Comparison of ENCODE assay signal across 21 mouse cellular contexts in genomic region chr13:10867864-10868263, GRCm38 (mm10).
DNase-seq lines count a peak whose midpoint lies in the region; ATAC-seq and TF ChIP-seq lines count a peak whose summit lies in the region.
"Had no signal": no experiment of that assay in that cellular context is flagged by ENCODE, and none has a peak within 500 bp of the region (broad histone marks: within the 10 kb centered on the region; RNA-seq: fewer than 3 reads in every experiment).

No protein-coding gene starts in this region.

- no peak for TF ChIP-seq CTCF in Patski (IDR thresholded peaks at IDR 0.05)

- DNase-seq in layer of hippocampus, adult 18-20 months (ENCODE audit: low spot score in 2 of 2), result peak; percentile 7 to 15
- DNase-seq in layer of hippocampus, adult 11-12 months (ENCODE audit: low spot score), result no peak
- peak; percentile 12 for DNase-seq in Patski (ENCODE audit: low read depth, low spot score)
- peak; percentile 2 for DNase-seq in retina, embryonic 14.5 days (ENCODE audit: low spot score)
- no peak for DNase-seq in urinary bladder, postnatal 25 days (ENCODE audit: low spot score)
- DNase-seq: adrenal gland, postnatal 14 days; B cell, adult 2 months; cerebellum, adult 11-12 months; cerebellum, postnatal 14 days; kidney, postnatal 4 days; liver; liver, postnatal 0 days; lung, postnatal 14 days had no signal

- H3K27ac ChIP-seq in midbrain, embryonic 16.5 days (ENCODE audit: low read length), result no peak overlapping the region
- H3K27ac ChIP-seq in midbrain, embryonic 13.5 days, result no peak overlapping the region
- H3K27ac ChIP-seq: embryonic facial prominence, embryonic 15.5 days; kidney, embryonic 15.5 days; left cerebral cortex, adult 2 months had no signal

- POLR2A ChIA-PET in Patski (lab: Charles Lee), result no interaction called here

- no peaks in the 10 kb centered on the region for H3K4me1 ChIP-seq in midbrain, embryonic 16.5 days (ENCODE audit: control insufficient read depth, insufficient read depth, low read length)
- H3K4me1 ChIP-seq in midbrain, embryonic 13.5 days (replicated peaks), result no peaks in the 10 kb centered on the region
- H3K4me1 ChIP-seq: embryonic facial prominence, embryonic 15.5 days; kidney, embryonic 15.5 days had no signal

- in situ Hi-C loops in Patski (cut with MboI; ENCODE audit: low pct_unique_long_range_greater_than_20kb), result no loop called here

- H3K36me3 ChIP-seq in midbrain, embryonic 16.5 days (ENCODE audit: control insufficient read depth, insufficient read depth, low read length), result no peaks in the 10 kb centered on the region
- H3K36me3 ChIP-seq in midbrain, embryonic 13.5 days, result no peaks in the 10 kb centered on the region
- H3K36me3 ChIP-seq: embryonic facial prominence, embryonic 15.5 days; kidney, embryonic 15.5 days had no signal

- CTCF ChIA-PET in Patski (lab: Charles Lee), result no interaction called here

- no peak overlapping the region for H3K4me3 ChIP-seq in midbrain, embryonic 16.5 days (ENCODE audit: low read depth, low read length)
- H3K4me3 ChIP-seq in midbrain, embryonic 13.5 days (replicated peaks), result no peak overlapping the region
- H3K4me3 ChIP-seq: embryonic facial prominence, embryonic 15.5 days; kidney, embryonic 15.5 days; left cerebral cortex, adult 2 months had no signal

- 0 out of 2 replicates have a peak, but pooled peaks cover 2% of the 10 kb centered on the region for H3K9me3 ChIP-seq in midbrain, embryonic 16.5 days (replicated peaks; ENCODE audit: control insufficient read depth, low read length, poor library complexity, severe bottlenecking)
- H3K9me3 ChIP-seq in midbrain, embryonic 13.5 days, result no peaks in the 10 kb centered on the region
- H3K9me3 ChIP-seq: embryonic facial prominence, embryonic 15.5 days; kidney, embryonic 15.5 days had no signal

- H3K27me3 ChIP-seq in midbrain, embryonic 16.5 days (ENCODE audit: control insufficient read depth, insufficient read depth, low read depth, low read length), result no peaks in the 10 kb centered on the region
- no peaks in the 10 kb centered on the region for H3K27me3 ChIP-seq in midbrain, embryonic 13.5 days
- no peaks in the 10 kb centered on the region for H3K27me3 ChIP-seq in Patski
- H3K27me3 ChIP-seq: embryonic facial prominence, embryonic 15.5 days; kidney, embryonic 15.5 days had no signal

- no peak overlapping the region for H3K9ac ChIP-seq in midbrain, embryonic 16.5 days (ENCODE audit: low read depth, low read length)
- no peak overlapping the region for H3K9ac ChIP-seq in midbrain, embryonic 13.5 days (replicated peaks)
- H3K9ac ChIP-seq: embryonic facial prominence, embryonic 15.5 days; kidney, embryonic 15.5 days; liver, postnatal 0 days had no signal

- ATAC-seq in midbrain, embryonic 16.5 days, result peak; percentile 25; the same call in 1 of the 2 replicates
- ATAC-seq in midbrain, embryonic 13.5 days, result no peak
- ATAC-seq in Patski, result peak; percentile 84
- no peak for ATAC-seq in CD4-positive, CD25-positive, alpha-beta regulatory T cell, adult 4 months
- ATAC-seq: hindbrain, embryonic 16.5 days; intestine, embryonic 16.5 days; liver, postnatal 0 days had no signal

- no peak overlapping the region for H3K4me2 ChIP-seq in midbrain, embryonic 16.5 days (ENCODE audit: low read length)
- no peak overlapping the region for H3K4me2 ChIP-seq in midbrain, embryonic 13.5 days (replicated peaks)
- H3K4me2 ChIP-seq: embryonic facial prominence, embryonic 15.5 days; kidney, embryonic 15.5 days had no signal

- 45% methylated on average over 2 of the region's 2 CpGs for WGBS in midbrain, embryonic 16.5 days
- WGBS in midbrain, embryonic 13.5 days, result 73% methylated on average over 2 of the region's 2 CpGs

Comparison
In these comparisons a context has a peak if more than half of its experiments do, and no peak if none do; other contexts are left out.
1. DNase-seq: peak in layer of hippocampus, adult 18-20 months (2 of 2), Patski (single experiment) and retina, embryonic 14.5 days (single experiment); none in layer of hippocampus, adult 11-12 months (single experiment) and urinary bladder, postnatal 25 days (single experiment).
2. ATAC-seq: peak in midbrain, embryonic 16.5 days (single experiment) and Patski (single experiment); none in midbrain, embryonic 13.5 days (single experiment) and CD4-positive, CD25-positive, alpha-beta regulatory T cell, adult 4 months (single experiment).